Mouse (Mus musculus): Measurements from ENCODE around the gene Pkd1.

DNA sequence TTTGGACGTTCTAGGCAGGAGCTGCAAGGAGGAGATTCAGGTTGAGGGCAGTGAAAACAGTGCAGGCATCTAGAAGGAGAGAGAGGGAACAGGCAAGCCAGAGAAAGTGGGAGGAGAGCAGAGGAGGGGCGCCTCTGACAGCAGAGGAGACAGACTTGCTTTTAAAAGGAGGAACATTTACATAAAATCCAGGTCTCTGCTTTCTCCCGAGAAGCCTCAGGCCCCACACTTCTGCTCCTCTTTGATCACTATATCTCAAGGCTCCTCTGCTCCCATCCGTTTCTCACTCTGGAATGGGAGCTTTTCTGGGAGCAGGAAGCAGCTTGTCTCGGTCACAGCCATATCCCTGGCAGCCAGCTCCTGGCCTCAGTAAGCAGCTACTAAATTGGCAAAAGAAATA is 14.3 kb upstream of the Pkd1 start:
- no peak for TF ChIP-seq CTCF (IDR thresholded peaks at IDR 0.05; ENCODE audit: control insufficient read depth, insufficient read depth, insufficient replicate concordance, low read depth, low read length)
- no peak for TF ChIP-seq POLR2A (IDR thresholded peaks at IDR 0.05; ENCODE audit: control insufficient read depth, low read depth, low read length)

Data from testis, adult 2 months (tissue).